Mouse (Mus musculus) stomach, postnatal 0 days (tissue): ENCODE results near the gene Cars.
A peak's percentile ranks its signal among the peaks of the same experiment; 100 is the strongest.

ENCODE experiments used
- CTCF ChIP-seq: IDR thresholded peaks from 2 replicates; pipeline ENCODE4 v1.5.1; 2016; ENCODE audit warnings: antibody characterized with exemption, low read depth, mild to moderate bottlenecking, moderate library complexity
- EP300 ChIP-seq: optimal IDR thresholded peaks from 2 replicates; pipeline ENCODE3; 2016; ENCODE audit warnings: antibody characterized with exemption

DNA sequence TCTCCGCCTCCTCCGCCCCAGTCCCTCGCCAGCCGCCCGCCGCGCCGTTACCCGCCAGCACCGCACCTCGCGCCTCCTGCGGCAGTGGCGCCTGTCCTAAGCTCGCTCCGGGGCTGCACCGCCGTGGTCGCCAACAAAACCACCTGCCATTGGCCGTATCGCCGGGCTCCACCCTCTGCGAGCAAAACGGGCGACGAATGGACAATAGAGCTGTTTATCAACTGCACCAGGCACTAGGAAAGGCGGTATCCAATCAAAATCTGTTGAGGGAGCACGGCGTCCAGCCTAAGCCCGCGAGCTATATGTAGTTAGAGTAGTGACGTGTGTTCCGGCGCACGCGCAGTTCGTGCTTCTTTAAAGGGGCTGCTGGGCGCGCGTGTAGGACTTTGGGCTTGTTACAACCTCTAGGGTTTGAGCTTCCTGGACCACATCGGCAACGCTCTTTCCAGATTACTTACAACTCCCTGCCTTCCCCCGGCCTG lies 50.9 kb downstream of the Cars start, which contains the start of gene Nap1l4:
- peak; percentile 9; the same call in 1 of the 2 replicates for TF ChIP-seq CTCF
- no peak for TF ChIP-seq EP300
